Mouse (Mus musculus) thymus, adult 2 months (tissue): ENCODE results near the gene Hpcal1.

Experiments used
- CTCF ChIP-seq: fragments of 200-500 bp; IDR thresholded peaks from 2 replicates; pipeline ENCODE4 v1.5.1; 2012; ENCODE audit warnings: mild to moderate bottlenecking, control low read depth, low read length, moderate library complexity, borderline replicate concordance; ENCODE audit not compliant: control insufficient read depth, poor library complexity, insufficient read depth; ENCODE audit errors: extremely low read depth
- POLR2A ChIP-seq: fragments of 200-500 bp; IDR thresholded peaks from 2 replicates; pipeline ENCODE4 v1.6.1; 2012; ENCODE audit warnings: mild to moderate bottlenecking, low read length, control low read depth, moderate library complexity; ENCODE audit not compliant: control insufficient read depth, poor library complexity, insufficient read depth; ENCODE audit errors: extremely low read depth

GRCm38 (mm10) chr12:17737808-17738207 is 47.2 kb downstream of the Hpcal1 start:
- TF ChIP-seq CTCF (no peak), POLR2A (no peak)
